Mouse (Mus musculus) lung, postnatal 25 days (tissue): ENCODE measurements around the gene Tnrc6b.
"Not testable (repeated sequence)": the region's sequence is repeated elsewhere in the genome, so short reads cannot be mapped to it uniquely, and the experiment has no call there.

ENCODE experiments used
- DNase-seq: peaks from one replicate; pipeline ENCODE4 v3.0.0; 2022; ENCODE audit warnings: low spot score

Tnrc6b gene

GRCm38 (mm10) chr15:80701481-80702257 lies 9.4 kb upstream of the Tnrc6b start:
- peak; percentile 67 for DNase-seq

- no peak for DNase-seq
Measured at GRCm38 (mm10) chr15:80702910-80703309, 8.2 kb upstream of the Tnrc6b start.

GRCm38 (mm10) chr15:80703495-80703894 lies 7.6 kb upstream of the Tnrc6b start:
- DNase-seq = no peak

GRCm38 (mm10) chr15:80704267-80704666 lies 6.8 kb upstream of the Tnrc6b start:
- peak; percentile 86 for DNase-seq

- DNase-seq = peak; percentile 76
Measured at GRCm38 (mm10) chr15:80705828-80706549, 5.1 kb upstream of the Tnrc6b start.

GRCm38 (mm10) chr15:80706596-80706995 lies 4.5 kb upstream of the Tnrc6b start:
- no peak for DNase-seq

GRCm38 (mm10) chr15:80707088-80707487 lies 4.0 kb upstream of the Tnrc6b start:
- peak; percentile 78 for DNase-seq

- DNase-seq = peak; percentile 50
Measured at GRCm38 (mm10) chr15:80709593-80709992, 1.5 kb upstream of the Tnrc6b start.

GRCm38 (mm10) chr15:80710257-80710607 lies 881 bp upstream of the Tnrc6b start:
- no peak for DNase-seq

GRCm38 (mm10) chr15:80711401-80712151 lies 463 bp downstream of the Tnrc6b start:
- peak; percentile 35 for DNase-seq

GRCm38 (mm10) chr15:80714299-80714698 lies 3.2 kb downstream of the Tnrc6b start:
- DNase-seq = no peak

- DNase-seq = no peak
Measured at GRCm38 (mm10) chr15:80716631-80717135, 5.6 kb downstream of the Tnrc6b start.

GRCm38 (mm10) chr15:80717431-80717830 lies 6.3 kb downstream of the Tnrc6b start:
- peak; percentile 38 for DNase-seq

- peak; percentile 43 for DNase-seq
Measured at GRCm38 (mm10) chr15:80720249-80720648, 9.1 kb downstream of the Tnrc6b start.

- no peak for DNase-seq
Measured at GRCm38 (mm10) chr15:80721861-80722260, 10.7 kb downstream of the Tnrc6b start.

- DNase-seq = no peak
Measured at GRCm38 (mm10) chr15:80722366-80722765, 11.3 kb downstream of the Tnrc6b start.

GRCm38 (mm10) chr15:80729477-80729876 lies 18.4 kb downstream of the Tnrc6b start:
- DNase-seq = no peak

GRCm38 (mm10) chr15:80731043-80731442 lies 19.9 kb downstream of the Tnrc6b start:
- no peak for DNase-seq

- no peak for DNase-seq
Measured at GRCm38 (mm10) chr15:80731511-80731910, 20.4 kb downstream of the Tnrc6b start.

- no peak for DNase-seq
Measured at GRCm38 (mm10) chr15:80732266-80733030, 21.3 kb downstream of the Tnrc6b start.

- DNase-seq = no peak
Measured at GRCm38 (mm10) chr15:80735300-80735699, 24.2 kb downstream of the Tnrc6b start.

GRCm38 (mm10) chr15:80735708-80736107 lies 24.6 kb downstream of the Tnrc6b start:
- not testable (repeated sequence) for DNase-seq
